Mouse (Mus musculus): ENCODE results near the gene Hist1h2ad. TPM values are rescaled to one million over a fixed set of nuclear protein-coding genes. Genes with fewer than 3 reads are reported as not detected.
A peak's percentile ranks its signal among the peaks of the same experiment; 100 is the strongest.
"Not testable (repeated sequence)": the region's sequence is repeated elsewhere in the genome, so short reads cannot be mapped to it uniquely, and the experiment has no call there.

The Hist1h2ad gene
- total and polyA plus RNA-seq, 2 experiments from 2014 or later, result 232 TPM; not detected in 1

- Histone ChIP-seq H3K27me3 (ENCODE audit: insufficient read depth, low read length) (no peaks in the 10 kb centered on the region), H3K9me3 (ENCODE audit: low read length) (no peaks in the 10 kb centered on the region), H3K27ac (ENCODE audit: low read depth, low read length) (no peak overlapping the region), H3K36me3 (ENCODE audit: insufficient read depth, low read length) (no peaks in the 10 kb centered on the region), H3K9ac (replicated peaks; ENCODE audit: low read length, poor library complexity, severe bottlenecking) (no peak overlapping the region; the same call in 1 of the 2 replicates), H3K4me3 (ENCODE audit: low read depth, low read length) (peak overlapping the region; percentile 47), H3K4me1 (ENCODE audit: insufficient read depth, low read length) (peaks cover 1% of the 10 kb centered on the region; the same call in 1 of the 2 replicates), H3K4me2 (ENCODE audit: low read depth, low read length, poor library complexity, severe bottlenecking) (peak overlapping the region; percentile 85)
- no peak for DNase-seq (ENCODE audit: low spot score)
- TF ChIP-seq CTCF (IDR thresholded peaks at IDR 0.05), result no peak
- ATAC-seq (ENCODE audit: low FRiP score), result no peak
- WGBS, result 3% methylated on average over 1 of the region's 1 CpGs
Observed at GRCm38 (mm10) chr13:23586940-23587225, 12.7 kb downstream of the Hist1h2ad start.

GRCm38 (mm10) chr13:23591206-23591605 is 17.0 kb downstream of the Hist1h2ad start:
- Histone ChIP-seq H3K27ac (ENCODE audit: low read depth, low read length) (no peak overlapping the region), H3K27me3 (ENCODE audit: insufficient read depth, low read length) (no peaks in the 10 kb centered on the region), H3K4me3 (ENCODE audit: low read depth, low read length) (no peak overlapping the region), H3K4me2 (ENCODE audit: low read depth, low read length, poor library complexity, severe bottlenecking) (no peak overlapping the region), H3K36me3 (ENCODE audit: insufficient read depth, low read length) (no peaks in the 10 kb centered on the region), H3K4me1 (ENCODE audit: insufficient read depth, low read length) (no peaks in the 10 kb centered on the region), H3K9me3 (ENCODE audit: low read length) (no peaks in the 10 kb centered on the region), H3K9ac (replicated peaks; ENCODE audit: low read length, poor library complexity, severe bottlenecking) (no peak overlapping the region)
- 93% methylated on average over 7 of the region's 7 CpGs for WGBS
- no peak for TF ChIP-seq CTCF (IDR thresholded peaks at IDR 0.05)
- no peak for ATAC-seq (ENCODE audit: low FRiP score)
- DNase-seq (ENCODE audit: low spot score), result no peak

DNA sequence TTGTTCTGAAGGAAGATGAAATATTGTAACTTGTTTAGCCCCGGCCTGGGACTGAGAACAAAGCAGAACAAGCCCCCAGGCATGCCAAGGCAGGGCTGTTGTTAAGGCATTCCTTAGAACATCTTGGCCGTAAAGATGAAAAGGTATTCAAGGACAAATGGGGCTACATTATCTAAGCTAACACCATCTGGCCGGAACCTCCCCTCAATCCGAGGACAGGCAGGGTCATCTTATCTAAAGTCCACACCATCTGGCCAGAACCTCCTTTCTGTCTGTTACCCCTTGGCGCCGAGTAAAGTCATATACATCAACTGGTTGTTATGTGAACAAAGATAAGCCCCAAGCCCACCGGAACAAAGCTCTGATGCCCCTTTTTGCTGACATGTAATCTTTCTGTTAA is 17.7 kb downstream of the Hist1h2ad start:
- not testable (repeated sequence) for ATAC-seq (ENCODE audit: low FRiP score); H3K27me3 ChIP-seq (ENCODE audit: insufficient read depth, low read length); H3K4me1 ChIP-seq (ENCODE audit: insufficient read depth, low read length); H3K9me3 ChIP-seq (ENCODE audit: low read length); H3K4me2 ChIP-seq (ENCODE audit: low read depth, low read length, poor library complexity, severe bottlenecking); H3K9ac ChIP-seq (replicated peaks; ENCODE audit: low read length, poor library complexity, severe bottlenecking); DNase-seq (ENCODE audit: low spot score); H3K4me3 ChIP-seq (ENCODE audit: low read depth, low read length); H3K27ac ChIP-seq (ENCODE audit: low read depth, low read length); H3K36me3 ChIP-seq (ENCODE audit: insufficient read depth, low read length)
- WGBS, result 94% methylated on average over 7 of the region's 7 CpGs

GRCm38 (mm10) chr13:23592614-23593013 is 18.4 kb downstream of the Hist1h2ad start:
- no peak overlapping the region for H3K4me3 ChIP-seq (ENCODE audit: low read depth, low read length)
- ATAC-seq (ENCODE audit: low FRiP score), result no peak
- H3K27ac ChIP-seq (ENCODE audit: low read depth, low read length), result no peak overlapping the region
- no peak for TF ChIP-seq CTCF (IDR thresholded peaks at IDR 0.05)
- no peak overlapping the region for H3K4me2 ChIP-seq (ENCODE audit: low read depth, low read length, poor library complexity, severe bottlenecking)
- H3K9me3 ChIP-seq (ENCODE audit: low read length), result no peaks in the 10 kb centered on the region
- no peaks in the 10 kb centered on the region for H3K27me3 ChIP-seq (ENCODE audit: insufficient read depth, low read length)
- no peaks in the 10 kb centered on the region for H3K4me1 ChIP-seq (ENCODE audit: insufficient read depth, low read length)
- DNase-seq (ENCODE audit: low spot score), result no peak
- H3K36me3 ChIP-seq (ENCODE audit: insufficient read depth, low read length), result no peaks in the 10 kb centered on the region
- H3K9ac ChIP-seq (replicated peaks; ENCODE audit: low read length, poor library complexity, severe bottlenecking), result no peak overlapping the region
- 88% methylated on average over 7 of the region's 7 CpGs for WGBS

DNA sequence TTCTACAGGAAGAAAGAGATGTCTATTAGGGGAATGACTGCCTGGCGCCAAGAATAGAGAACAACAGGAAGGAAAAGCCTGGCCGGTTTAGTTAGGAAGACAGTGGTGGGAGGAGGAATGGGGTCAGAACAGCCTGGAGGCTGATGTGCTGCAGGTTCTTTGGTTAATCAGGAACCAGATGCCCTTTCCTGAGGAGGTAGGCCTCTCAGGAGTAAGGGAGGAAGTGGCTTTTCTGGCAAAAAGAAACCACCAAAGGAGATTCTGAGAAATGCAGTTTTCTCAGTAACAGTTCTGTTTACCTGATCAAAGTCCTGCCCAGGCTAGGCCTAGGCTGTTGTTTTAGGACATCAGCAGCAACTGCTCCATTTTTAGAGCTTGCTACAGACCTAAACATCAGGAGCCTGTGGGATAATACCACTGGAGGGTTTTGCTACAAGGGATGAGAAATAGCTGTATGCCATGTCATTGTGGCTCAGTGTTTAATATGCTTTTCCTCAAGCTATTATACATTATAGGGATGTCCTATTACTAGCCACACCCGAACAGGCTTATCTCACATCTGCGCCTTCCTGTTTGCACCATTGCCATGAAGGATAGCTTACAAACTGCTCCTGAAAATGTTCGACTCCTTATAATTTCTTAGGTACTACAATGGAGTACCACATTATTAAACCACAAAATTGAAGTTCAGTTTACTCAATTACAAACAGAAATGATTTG is 19.0 kb downstream of the Hist1h2ad start:
- no peaks in the 10 kb centered on the region for H3K27me3 ChIP-seq (ENCODE audit: insufficient read depth, low read length)
- no peak overlapping the region for H3K27ac ChIP-seq (ENCODE audit: low read depth, low read length)
- no peak for TF ChIP-seq CTCF (IDR thresholded peaks at IDR 0.05)
- no peak overlapping the region for H3K9ac ChIP-seq (replicated peaks; ENCODE audit: low read length, poor library complexity, severe bottlenecking)
- no peak overlapping the region for H3K4me2 ChIP-seq (ENCODE audit: low read depth, low read length, poor library complexity, severe bottlenecking)
- H3K9me3 ChIP-seq (ENCODE audit: low read length), result no peaks in the 10 kb centered on the region
- 89% methylated on average over 5 of the region's 5 CpGs for WGBS
- H3K4me3 ChIP-seq (ENCODE audit: low read depth, low read length), result no peak overlapping the region
- ATAC-seq (ENCODE audit: low FRiP score), result no peak
- DNase-seq (ENCODE audit: low spot score), result no peak
- H3K36me3 ChIP-seq (ENCODE audit: insufficient read depth, low read length), result no peaks in the 10 kb centered on the region
- no peaks in the 10 kb centered on the region for H3K4me1 ChIP-seq (ENCODE audit: insufficient read depth, low read length)

- 78% methylated on average over 2 of the region's 2 CpGs for WGBS
- H3K27me3 ChIP-seq (ENCODE audit: insufficient read depth, low read length), result no peaks in the 10 kb centered on the region
- no peaks in the 10 kb centered on the region for H3K36me3 ChIP-seq (ENCODE audit: insufficient read depth, low read length)
- no peaks in the 10 kb centered on the region for H3K9me3 ChIP-seq (ENCODE audit: low read length)
- no peak overlapping the region for H3K4me2 ChIP-seq (ENCODE audit: low read depth, low read length, poor library complexity, severe bottlenecking)
- no peak overlapping the region for H3K9ac ChIP-seq (replicated peaks; ENCODE audit: low read length, poor library complexity, severe bottlenecking)
- no peak for ATAC-seq (ENCODE audit: low FRiP score)
- H3K4me3 ChIP-seq (ENCODE audit: low read depth, low read length), result no peak overlapping the region
- DNase-seq (ENCODE audit: low spot score), result no peak
- TF ChIP-seq CTCF (IDR thresholded peaks at IDR 0.05), result no peak
- H3K27ac ChIP-seq (ENCODE audit: low read depth, low read length), result no peak overlapping the region
- no peaks in the 10 kb centered on the region for H3K4me1 ChIP-seq (ENCODE audit: insufficient read depth, low read length)
Observed at GRCm38 (mm10) chr13:23595185-23595584, 21.0 kb downstream of the Hist1h2ad start.
